Mouse (Mus musculus): Measurements from ENCODE around the gene Ptpn6.
"Not testable (repeated sequence)": the region's sequence is repeated elsewhere in the genome, so short reads cannot be mapped to it uniquely, and the experiment has no call there.

GRCm38 (mm10) chr6:124682291-124682690 lies 56.2 kb downstream of the Ptpn6 start:
- TF ChIP-seq ZNF384 (IDR thresholded peaks at IDR 0.05; ENCODE audit: low read depth, low read length); HCFC1 (IDR thresholded peaks at IDR 0.05; ENCODE audit: borderline replicate concordance, insufficient read depth, low read length); ZC3H11A (IDR thresholded peaks at IDR 0.05; ENCODE audit: borderline replicate concordance, low read depth, low read length); MAFK (IDR thresholded peaks at IDR 0.05; ENCODE audit: insufficient read depth, low read depth, low read length): not testable (repeated sequence)

Data from ES-E14 (cell line).